Mouse (Mus musculus) spleen, embryonic (tissue): ENCODE data around the gene Polr3g.
"Not testable (repeated sequence)": the region's sequence is repeated elsewhere in the genome, so short reads cannot be mapped to it uniquely, and the experiment has no call there.

Experiments
- CTCF ChIA-PET: fragments of 350-600 bp; sonication (Branson Sonifier 250); formaldehyde crosslinking; loops from one replicate; lab custom pipeline; 2022; lab: Charles Lee

The Polr3g gene

GRCm38 (mm10) chr13:81710775-81711545 is at the start of gene Polr3g, which contains the start of gene Mblac2:
Polr3g (minus strand) TSS chr13:81711013.
Mblac2 (plus strand) TSS chr13:81711341.
- CTCF ChIA-PET = no interaction called here

GRCm38 (mm10) chr13:81760379-81760778 is 49.6 kb upstream of the Polr3g start:
- CTCF ChIA-PET = no interaction called here

GRCm38 (mm10) chr13:81757058-81757660 is 46.3 kb upstream of the Polr3g start:
- CTCF ChIA-PET = no interaction called here

GRCm38 (mm10) chr13:81755324-81755723 is 44.5 kb upstream of the Polr3g start:
- CTCF ChIA-PET = no interaction called here

- CTCF ChIA-PET = no interaction called here
Observed at GRCm38 (mm10) chr13:81754878-81755277, 44.1 kb upstream of the Polr3g start.

DNA sequence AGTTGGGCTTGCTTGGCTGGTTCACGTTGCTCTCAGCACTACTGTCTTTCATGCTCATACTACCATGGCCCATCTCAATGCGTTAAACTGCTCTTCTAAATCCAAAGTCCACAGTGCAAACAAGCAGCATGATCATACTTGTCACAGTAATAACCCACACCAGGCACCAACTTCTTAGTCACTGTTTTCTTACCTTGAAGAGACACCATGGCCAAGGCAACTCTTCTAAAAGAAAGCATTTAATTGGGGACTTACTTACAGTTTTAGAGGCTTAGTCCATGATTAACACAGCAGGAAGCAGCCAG is 33.2 kb upstream of the Polr3g start:
- CTCF ChIA-PET = no interaction called here

DNA sequence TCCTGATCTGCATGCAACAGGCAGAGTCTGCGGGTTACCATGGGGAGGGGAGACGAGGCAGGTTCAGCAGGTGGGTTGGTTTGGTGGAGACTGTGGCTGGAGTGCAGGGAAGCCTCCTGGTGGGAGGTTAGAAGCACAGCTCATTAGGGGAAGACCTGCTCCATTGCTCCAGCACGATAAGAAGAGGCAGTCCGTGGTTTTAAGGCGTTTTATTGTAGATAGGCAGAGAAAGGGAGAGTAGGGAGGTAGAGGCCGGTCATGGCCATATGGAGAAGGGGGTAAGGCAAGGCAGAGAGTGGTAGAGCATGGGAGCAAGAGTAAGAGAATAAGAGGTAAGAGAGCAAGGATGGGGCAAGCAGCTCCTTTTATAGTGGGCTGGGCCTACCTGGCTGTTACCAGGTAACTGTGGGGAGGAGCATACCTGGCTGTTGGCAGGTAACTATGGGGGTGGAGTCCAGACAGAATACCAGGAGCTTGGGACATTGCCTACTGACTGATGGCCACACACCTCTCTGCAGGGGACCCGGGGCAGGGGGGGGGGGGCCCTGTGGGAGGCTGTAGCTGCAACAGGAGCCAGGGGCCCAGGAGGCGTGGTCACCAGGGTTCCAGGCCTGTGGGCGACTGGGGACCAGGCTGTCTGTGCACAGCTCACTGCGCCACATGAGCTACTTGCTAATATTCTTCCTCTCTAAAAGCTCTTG is 32.7 kb upstream of the Polr3g start:
- CTCF ChIA-PET = no interaction called here

DNA sequence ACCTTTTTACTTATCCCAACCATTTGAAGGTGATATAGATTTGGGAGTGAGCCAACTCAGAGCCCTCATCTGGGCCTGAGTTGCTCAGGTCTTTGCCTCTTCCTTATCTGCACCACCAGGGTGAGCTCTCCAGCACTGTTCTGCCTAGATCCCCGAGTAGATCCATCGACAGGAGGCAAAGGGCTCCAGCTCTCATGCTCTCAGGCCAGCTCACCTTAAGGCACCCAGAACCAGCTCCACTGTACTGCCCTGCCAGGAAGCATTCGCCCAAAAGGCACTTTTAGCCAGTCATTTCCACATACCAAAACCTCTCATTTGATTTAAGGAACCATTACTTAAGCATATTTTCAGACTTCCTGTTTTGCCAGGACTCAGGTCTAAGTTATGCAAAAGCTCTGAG is 30.1 kb upstream of the Polr3g start:
- CTCF ChIA-PET = no interaction called here

DNA sequence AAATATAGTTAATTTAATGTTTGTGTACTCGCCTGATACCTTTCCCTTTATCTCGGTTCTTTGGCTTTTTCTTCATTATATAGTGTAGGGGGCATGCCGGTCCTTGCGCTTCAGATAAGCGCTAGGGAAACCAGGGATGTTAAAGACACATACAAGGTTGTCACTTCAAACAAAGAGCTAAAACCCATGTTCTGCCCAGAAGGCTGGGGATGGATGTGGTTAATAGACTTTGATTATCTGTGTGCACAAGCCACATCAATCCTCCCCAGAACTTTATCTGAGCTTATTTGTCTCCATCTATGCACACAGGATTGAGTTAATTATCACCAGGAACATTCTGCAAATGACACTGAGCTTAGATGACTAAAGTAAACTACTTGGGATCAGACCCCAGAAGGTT is 25.8 kb upstream of the Polr3g start:
- CTCF ChIA-PET = no interaction called here

DNA sequence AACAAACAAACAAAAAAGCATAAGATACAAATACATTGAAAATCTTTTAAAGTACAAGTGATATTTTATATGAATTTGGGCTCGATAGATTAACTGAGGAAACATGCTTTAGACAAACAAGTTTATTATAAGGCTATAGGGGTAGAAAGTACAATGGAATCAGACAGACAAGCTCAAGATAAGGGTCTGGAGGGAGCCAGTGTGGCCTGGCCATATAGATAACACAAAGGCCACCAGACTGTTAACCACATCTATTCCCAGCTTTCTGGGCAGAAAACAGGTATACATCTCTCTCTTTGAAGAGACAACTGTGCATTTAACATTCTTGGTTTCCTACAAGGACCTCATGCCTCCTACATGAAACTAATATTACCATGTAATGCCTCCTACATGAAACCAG is 19.5 kb upstream of the Polr3g start:
- CTCF ChIA-PET = no interaction called here

DNA sequence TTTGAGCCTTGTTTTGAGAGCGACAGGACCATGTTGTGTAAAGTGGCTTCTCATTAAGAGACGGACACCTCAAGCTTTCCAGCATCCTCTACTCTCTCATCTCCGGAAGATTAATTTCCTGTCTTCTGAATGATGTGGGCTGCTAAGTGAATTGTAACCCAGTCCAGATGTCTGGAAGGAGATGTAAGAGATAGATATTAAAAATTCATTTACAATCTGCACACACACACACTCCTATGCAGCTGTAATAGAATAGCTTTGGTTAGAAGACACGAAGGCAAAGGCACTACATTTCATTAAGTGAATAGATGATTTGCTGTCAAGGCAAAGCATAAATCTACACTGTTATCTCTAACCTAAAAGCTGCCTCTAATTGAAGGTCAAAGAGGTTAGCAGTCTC is 18.3 kb upstream of the Polr3g start:
- CTCF ChIA-PET = no interaction called here

GRCm38 (mm10) chr13:81728141-81728540 is 17.3 kb upstream of the Polr3g start:
- CTCF ChIA-PET = not testable (repeated sequence)

- CTCF ChIA-PET = no interaction called here
Observed at GRCm38 (mm10) chr13:81713896-81714295, 3.1 kb upstream of the Polr3g start.

DNA sequence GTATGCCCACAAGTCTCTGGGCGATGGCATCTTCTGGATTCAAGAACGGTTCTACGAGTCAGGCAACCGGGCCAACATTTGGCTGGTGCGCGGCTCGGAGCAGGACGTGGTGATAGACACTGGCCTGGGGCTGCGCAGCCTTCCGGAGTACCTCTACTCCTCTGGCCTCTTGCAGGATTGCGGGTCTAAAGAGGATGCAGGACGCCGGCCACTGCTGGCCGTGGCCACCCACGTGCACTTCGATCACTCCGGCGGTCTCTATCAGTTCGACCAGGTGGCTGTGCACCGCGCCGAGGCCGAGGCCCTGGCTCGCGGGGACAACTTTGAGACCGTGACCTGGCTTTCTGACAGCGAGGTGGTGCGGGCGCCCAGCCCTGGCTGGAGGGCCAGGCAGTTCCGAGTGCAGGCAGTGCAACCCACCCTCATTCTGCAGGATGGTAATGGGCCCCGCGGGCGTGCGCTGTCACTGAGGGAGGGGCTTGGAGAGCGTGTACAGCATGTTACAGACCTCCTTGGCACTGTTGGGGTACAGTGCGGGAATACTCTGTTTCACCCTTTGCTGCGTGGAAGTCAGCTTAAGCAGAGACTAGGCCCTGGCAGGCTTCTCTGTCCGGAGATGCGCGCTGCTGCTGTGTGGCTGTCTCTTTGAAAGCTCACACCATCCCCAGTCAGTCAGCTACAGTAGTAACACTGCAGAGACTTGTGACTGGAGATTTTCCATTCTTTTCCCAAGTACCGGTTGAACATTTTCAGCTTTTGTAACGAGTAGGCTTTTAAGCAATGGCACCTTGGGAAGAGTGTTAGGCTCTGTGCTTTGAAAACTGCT is 946 bp upstream of the Polr3g start:
- CTCF ChIA-PET = no interaction called here

GRCm38 (mm10) chr13:81710266-81710665 is 547 bp downstream of the Polr3g start:
- CTCF ChIA-PET = interaction anchor here (0.5 kb wide), 1 partner anchor 271 kb away, joined by 3 read pairs; no protein-coding TSS in a partner anchor

- CTCF ChIA-PET = interaction anchor here (0.5 kb wide), 1 partner anchor 271 kb away, joined by 3 read pairs; no protein-coding TSS in a partner anchor
Observed at GRCm38 (mm10) chr13:81709805-81710204, 1.0 kb downstream of the Polr3g start.

- CTCF ChIA-PET = interaction anchor here (0.6 kb wide), 1 partner anchor 32 kb away, joined by 5 read pairs; no protein-coding TSS in a partner anchor
Observed at GRCm38 (mm10) chr13:81706311-81706710, 4.5 kb downstream of the Polr3g start.

DNA sequence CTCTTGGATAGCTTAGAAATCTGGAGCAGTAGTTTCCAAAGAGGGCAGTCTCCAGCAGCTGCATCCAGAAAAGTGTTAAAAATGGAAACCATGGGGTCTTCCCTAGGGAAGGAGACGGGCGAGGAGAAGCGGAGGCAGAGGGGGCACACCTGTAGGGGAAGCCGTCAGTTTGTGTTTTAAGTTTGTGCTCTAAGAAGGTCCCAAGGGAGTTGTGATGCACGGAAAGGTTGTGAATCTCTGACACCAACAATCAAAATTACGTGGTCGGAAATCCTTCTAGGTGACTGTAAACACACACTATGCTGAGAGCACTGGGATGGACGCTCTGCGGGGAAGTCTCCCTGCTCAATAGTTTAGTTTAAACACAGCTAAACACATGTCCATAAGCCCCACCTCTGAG is 7.2 kb downstream of the Polr3g start:
- CTCF ChIA-PET = no interaction called here

DNA sequence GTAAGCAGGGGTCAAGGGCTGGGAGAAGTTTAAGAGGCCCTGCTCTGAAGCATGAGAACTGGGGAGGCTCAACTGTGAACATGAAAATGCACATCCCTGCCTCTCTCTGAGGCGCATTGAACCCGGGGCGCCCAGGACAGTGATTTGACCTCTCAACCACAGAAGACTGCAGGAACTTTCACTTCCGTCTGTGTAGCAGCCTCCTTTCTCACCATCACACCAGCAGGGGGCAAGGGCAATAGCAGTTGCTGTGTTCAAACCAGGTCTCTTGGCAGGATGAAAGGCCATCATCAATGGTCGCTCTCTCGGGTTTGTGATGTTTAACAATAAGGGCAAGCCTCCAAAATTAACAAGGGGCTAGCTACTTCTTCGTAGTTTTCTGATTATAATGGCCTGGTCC is 7.7 kb downstream of the Polr3g start:
- CTCF ChIA-PET = no interaction called here

GRCm38 (mm10) chr13:81694446-81694845 is 16.4 kb downstream of the Polr3g start:
- CTCF ChIA-PET = no interaction called here

- CTCF ChIA-PET = no interaction called here
Observed at GRCm38 (mm10) chr13:81691606-81692005, 19.2 kb downstream of the Polr3g start.

DNA sequence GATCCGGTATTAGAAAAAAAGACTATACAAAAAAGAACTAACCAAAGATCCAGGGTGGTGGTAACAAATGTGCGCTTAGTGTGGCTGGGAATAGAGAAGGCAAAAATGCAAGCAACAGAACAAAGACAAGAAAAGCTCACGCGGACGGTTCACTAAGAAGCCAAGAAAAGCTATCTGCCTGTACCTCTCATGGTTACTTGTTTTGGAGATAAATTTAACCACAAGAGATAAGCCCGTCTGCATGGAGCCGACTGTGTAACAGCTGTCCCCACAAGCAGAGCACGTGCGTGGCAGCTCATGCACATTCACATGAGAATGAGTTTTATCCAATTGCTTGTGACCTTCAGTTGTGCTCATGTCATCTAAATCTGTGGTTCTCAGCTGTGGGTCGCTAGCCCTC is 20.3 kb downstream of the Polr3g start:
- CTCF ChIA-PET = no interaction called here
